Mouse (Mus musculus) CD8-positive naive resting alpha-beta T cell, adult 2 months (primary cell): Measurements from ENCODE around the gene Selplg.

Experiments
- DNase-seq, 2 experiments: peaks; one replicate each; pipeline ENCODE4 v3.0.0; 2022; ENCODE audit warnings: low read depth in 2 of 2, low spot score in 2 of 2

Selplg gene

DNA sequence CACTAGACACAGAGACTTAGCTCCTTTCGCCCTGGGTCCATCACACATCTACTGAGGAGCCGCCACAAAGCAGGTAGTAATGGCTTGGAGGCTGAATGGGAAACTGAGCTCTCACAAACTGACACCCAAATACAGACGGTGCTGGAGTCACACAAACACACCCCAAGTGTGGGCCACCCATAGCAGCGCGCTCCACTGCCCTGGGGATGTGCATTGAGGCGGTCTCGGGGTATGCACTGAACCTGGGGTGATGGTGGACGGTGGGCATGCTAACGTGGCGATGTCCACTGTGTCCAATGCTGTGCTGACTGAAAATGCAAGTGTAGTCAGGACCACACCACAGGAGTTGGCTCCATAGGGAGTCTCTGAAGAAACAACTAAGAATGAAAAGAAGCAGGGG, 22.7 kb upstream of the Selplg start:
- no peak for DNase-seq

DNA sequence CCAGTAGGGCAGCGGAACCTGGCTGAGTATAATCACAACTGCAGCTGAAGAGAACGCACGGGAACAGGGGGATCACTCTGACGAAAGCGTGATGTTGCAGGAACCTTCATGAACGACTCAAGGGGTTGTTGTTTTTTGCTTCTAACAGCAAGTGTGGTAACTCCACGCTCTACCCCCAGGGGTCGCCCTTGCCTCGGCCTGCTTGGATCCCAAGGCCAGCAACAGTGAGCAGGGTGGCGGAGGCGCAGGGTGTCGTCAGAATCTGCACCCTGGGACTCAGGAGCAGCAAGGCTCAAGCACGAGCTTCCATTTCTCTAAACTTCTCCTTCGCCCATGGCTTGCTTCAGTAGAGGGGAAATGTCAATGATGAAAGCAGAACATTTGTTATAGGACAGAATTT, 22.1 kb upstream of the Selplg start:
- peak; percentile 83 to 89 for DNase-seq

DNA sequence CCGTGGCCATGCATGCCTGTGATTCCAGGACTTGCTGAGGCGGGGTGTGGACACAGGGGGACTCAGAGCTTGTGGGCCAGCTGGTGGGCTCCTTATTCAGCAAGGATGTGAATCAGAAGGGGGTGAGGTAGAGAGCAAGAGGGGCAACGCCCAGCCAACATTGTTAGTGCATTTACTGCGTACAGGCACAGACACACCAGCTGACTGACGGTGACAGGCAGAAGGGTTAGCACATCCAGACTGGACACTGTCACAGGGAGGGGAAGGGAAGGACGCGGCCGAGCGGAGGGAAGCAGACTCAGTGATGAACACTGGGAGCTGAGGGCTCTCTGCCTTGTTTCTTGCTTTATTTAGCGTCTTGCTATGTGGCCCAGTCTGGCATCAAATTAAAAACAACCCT, 21.1 kb upstream of the Selplg start:
- DNase-seq, result no peak

DNA sequence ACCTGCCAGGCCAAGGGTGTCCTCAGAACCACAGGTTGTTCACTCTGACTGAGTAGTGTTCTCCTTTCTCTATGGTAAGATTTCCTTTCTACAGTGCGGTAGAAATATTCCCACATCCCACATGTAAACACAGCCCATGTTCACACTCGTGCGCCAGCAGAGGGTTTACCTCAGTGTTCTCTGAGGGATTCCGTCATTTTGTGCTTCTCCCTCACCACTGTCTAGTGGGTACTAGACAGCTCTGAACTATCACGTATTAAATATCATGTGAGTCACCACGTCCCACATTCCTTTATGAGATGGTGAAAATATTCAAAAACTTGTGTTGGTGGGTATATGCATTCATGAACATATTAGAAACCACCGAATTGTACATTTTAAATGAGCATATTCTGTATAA, 20.0 kb upstream of the Selplg start:
- no peak for DNase-seq

DNA sequence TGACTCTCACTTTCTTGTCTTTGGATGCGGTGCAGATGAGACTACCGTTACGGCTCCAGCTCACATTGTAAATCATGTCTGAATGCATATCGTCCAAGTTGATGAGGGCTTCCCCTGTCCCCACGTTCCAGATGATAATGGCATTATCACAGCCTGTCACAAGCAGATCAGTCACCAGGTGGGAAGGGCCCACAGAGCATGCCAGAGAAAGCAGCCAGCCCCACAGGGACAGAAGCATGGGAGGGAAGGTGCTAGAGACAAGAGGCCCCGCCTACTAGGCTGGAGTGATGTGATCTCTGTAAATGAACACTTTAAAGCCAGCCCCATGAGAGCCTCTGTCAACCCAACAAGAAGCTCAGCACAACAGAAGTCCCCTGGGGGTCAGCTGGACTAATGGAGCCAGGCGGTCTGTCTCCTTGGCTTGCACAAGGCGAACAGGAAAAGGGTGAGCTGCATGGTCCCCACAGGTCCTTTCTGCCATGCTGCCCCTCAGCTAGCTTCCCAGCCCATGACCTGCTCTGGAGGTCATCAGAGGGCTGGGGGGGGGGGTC, 18.3 kb upstream of the Selplg start:
- DNase-seq, result no peak

DNA sequence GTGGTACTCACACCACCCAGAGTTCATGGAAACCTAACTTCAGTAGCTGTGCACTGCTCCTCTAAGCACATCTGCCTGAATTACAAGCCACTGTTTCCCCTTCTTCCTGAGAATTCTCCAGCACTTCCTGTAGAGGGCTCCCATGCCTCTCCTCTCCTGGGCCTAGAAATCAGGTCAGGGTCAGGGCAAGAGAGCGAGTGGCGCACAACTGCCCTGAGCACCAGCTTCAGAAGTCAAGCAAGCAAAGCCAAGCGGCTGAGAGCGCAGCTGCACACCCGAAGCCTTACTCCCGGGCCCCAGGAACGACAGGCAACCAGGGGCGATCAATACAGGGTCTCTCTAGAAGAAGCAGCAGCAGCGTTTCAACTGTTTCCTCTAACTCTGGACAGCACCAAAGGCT, 15.2 kb upstream of the Selplg start:
- DNase-seq, result no peak

DNA sequence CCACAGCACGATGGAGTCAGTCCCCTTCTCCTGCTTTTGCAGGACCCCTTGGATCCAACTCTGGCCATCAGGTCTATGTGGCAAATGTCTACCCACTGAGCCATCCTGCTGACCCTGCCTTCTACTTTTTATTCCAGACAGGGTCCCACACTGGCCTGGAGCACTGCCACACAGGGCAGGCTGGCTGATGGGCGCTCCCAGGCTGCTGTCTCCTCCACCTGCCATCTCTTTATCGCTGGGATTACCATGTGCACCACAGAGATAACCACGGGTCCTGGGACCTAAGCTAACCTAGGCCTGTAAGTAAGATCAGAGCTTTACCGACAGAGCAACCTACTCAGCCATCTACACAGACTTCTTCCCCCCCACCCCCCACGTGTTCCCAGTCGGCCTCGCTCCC, 14.2 kb upstream of the Selplg start:
- DNase-seq, result no peak

DNA sequence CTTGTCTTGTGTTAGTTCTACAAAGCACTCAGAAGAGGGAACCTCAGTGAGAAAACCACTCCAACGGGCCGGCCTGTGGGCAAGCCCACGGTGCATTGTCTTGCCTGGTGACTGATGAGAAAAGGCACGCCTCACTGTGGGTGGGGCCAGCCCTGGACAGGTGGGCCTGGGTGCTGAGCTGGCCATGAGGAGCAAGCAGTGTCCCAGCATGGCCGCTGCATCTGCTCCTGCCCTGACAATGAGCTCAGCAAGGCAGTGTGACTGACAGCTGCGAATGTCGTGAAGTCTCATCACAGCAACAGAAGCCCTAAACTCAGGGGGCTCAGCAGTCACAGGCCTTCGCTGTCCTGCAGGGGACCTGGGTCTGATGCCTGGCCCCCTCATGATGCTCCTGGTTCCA, 13.2 kb upstream of the Selplg start:
- no peak for DNase-seq

DNA sequence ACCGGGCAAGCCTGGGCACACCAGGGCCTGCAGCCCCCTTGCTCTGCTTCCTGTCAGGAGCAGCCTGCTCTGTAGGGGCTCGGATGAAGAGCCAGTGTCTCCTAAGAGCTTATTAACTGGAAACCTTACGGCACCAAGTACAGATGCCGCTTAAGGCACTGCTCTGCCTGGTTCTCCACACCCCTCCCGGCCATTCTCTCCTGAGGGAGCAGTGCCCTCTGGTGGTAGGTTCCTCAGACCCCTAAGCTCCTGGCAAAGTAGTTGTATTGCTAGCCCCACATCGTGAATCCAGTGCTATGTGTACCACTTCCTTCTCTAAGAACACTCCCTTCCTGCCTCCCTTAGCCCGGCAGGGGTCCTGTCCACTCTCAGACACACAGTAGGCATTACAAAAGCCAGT, 12.3 kb upstream of the Selplg start:
- peak; percentile 88 to 94 for DNase-seq

DNA sequence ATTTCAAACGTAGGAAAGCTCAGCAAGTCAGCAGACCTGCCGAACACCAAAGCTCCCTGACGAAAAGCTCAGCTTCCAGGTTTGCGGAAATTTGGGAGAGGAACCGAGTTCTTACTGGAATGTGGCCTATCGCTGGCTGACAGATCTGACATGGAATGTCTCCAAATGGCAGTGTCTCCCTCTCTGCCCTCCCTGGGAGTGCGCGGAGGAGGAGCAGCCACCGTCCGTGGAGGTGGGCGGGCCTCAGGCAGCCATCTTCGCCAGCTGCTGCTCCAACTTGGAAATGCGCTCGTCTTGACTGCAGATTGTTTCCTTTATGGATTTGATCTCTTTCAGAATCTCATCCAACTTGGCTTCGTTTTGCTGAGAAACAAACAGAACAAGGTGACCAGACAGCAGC, 11.7 kb upstream of the Selplg start:
- no peak for DNase-seq

DNA sequence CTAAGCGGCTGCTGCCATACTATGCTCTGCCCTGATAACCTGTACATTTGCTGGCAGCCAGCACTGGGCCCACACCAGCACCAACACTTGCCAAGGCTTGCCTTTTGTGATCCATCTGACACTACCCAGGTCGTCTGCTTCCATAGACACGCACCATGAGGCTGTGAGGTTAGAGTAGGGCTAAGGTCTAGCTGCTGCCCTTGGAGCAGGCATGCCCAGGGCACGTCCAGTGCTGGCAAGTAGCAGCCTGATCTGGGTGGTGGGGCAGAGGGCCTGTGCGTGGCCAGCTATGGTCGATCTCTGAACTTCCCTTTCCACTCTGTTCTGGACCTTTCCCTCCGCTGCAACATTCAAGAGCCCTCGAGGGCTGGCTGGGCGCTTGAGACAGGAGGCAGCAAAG, 10.5 kb upstream of the Selplg start:
- DNase-seq, result no peak

DNA sequence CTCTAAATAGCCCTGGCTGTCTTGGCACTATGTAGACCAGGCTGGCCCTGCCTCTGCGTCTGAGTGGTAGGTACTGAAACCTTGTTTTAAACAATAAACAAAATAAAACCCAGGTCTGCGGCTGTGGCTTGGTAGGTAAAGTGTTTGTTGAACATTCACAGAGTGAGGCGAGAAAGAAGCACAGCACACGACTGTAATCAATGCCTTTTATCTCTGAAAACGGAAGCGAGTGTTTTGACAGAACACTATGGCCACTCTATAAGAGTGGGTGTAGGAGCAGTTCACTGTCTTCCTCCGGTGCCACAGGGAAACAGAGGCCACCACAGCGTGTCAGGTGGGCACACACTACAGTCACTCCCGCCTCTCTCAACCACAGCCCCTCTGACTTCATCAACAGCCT, 9.8 kb upstream of the Selplg start:
- peak; percentile 65 to 70 for DNase-seq

DNA sequence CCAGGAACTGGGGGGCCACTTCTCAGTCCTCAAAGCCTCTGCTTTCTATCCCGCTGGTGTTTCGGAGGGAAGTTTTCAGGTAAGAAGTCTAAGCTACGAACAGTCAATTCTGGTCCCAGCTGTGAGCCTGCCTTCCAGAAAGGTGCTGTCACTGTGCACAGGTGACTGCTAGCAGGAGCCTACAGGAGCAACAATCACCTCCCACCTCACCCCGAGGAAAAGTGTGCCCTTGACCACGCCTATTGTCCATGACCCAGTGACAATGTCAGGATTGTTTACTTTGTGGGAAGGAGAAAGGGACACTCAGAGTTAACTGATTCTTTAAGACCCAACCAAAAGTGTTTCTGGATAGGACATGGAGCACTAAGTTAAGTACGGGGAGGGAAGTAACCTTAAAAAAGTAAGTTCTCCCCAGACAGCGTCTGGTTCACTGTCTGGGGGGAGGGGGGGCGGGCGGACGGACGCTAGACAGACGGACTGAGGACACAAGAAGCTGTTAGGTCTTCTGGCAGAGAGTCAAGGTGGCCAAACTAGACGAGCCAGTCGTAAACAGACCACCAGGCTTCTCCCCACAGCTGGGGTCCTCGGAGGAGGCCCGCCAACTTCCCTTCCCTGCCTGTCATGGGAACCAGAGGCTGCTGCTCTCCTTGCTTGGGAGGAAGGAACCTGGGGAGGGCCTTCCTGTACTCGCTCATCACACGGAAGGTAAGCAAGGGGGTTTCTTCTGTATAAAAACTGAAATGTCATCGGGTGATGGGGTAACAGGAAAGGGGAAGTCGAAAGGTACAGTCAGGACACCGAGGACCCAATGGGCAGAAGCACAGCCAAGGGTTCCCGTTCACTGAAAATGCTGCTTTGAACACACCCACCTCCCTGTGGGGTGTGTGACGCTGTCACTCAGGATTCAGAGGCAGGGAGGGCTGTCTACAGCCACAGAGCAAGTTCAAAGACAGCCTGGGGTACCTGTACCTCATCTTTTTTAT, 9.1 kb upstream of the Selplg start:
- peak; percentile 61 to 62 for DNase-seq

DNA sequence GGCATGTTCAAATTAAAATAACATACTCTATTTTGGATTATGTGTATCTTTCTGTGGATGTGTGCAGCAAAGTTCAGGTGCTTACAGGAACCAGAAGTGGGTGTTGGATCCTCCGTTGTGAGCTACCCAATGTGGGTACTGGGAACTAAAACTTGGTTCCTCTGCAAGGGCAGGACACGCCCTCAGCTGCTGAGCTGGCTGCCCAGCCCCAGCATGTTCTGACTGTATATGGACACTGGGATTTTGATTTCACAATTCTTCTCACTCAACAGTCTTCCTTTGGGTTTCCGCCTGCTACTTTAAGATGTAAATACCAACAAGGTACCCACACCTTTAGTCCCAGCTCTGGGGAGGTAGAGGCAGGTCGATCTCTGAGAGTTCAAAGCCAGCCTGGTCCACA, 8.0 kb upstream of the Selplg start:
- no peak for DNase-seq

DNA sequence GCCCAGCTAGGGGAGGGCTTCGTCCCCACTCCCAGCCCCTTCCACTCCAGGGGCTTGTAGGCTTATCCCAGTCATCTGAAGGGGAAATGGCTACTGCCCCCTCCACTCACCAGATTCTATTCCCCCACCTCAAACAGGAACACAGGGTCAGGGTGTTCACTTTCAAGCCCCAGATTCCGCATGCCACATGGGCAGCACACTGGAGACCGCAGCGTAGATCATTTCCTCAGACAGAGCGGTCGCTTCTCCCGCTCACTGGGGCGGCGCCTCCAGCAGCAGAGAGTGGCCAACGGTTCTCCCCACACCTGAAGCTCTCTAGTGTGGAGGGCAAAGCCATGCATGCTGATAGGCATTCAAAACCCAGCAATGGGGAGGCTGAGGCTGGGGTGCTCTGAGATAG, 4.5 kb upstream of the Selplg start:
- no peak for DNase-seq

DNA sequence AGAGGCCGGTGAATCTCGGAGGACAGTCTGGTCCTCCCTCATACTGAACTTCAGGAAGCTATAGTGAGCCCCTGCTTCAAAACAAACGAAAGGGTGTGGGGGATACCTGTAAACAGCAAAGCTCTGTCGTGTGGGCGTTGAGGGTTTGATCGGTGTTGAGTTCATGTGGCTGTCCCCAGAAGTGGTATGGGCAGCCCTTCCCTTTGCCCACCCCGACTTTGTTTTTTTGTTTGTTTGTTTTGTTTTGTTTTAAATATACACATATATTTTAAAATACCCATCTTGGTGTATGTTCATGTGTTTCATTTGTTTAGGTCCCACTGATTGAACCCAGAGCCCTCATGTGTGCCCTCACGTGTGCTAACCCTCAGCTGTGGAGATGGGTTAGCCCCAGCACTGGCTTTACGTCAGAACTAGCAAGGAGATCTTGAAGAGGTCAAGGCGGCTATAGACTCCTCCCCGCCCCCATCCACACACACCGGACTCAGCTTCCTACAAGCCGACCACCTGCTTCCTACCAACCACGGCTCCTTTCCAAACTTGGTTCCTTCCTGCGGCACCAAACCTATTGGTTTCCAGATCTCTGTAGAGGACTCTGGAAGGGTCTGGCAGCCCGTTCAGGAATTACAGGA, 988 bp upstream of the Selplg start:
- DNase-seq, result no peak

DNA sequence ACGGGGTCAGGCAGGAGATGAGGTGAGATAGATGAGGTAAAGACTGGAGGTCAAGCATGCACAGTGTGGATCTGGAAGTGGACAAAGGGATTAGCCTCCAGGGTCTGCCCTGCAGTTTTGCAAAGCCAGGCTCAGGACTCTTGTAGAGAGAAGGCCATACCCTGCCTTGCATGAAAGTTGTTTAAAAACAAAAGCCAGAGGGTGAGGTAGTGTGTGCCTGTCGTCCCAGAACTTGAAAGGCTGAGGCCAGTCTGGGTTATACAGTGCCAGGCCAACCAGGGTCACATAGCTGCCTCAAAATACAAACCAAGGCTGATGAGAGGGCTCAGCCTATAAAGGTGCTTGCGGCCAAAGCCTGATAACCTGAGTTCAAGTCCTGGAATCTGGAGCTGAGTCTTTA, 703 bp downstream of the Selplg start:
- no peak for DNase-seq

DNA sequence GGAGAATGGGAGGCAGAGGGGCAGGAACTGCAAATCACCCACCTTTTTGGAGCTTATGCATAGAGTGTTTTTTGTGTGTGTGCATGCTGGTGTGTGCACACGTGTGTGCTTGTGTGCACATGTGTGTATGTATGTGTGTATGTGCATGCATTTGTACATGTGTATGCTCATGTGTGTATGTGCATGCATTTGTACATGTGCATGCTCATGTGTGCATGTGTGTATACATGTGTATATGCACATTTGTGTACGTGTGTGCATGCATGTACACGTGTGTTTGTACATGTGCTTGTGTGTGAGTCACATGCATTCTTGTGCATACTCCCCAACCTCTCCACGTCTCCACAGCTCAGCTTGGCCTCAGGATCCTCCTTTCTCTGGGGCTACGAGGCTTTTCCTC, 1.6 kb downstream of the Selplg start:
- DNase-seq, result no peak

DNA sequence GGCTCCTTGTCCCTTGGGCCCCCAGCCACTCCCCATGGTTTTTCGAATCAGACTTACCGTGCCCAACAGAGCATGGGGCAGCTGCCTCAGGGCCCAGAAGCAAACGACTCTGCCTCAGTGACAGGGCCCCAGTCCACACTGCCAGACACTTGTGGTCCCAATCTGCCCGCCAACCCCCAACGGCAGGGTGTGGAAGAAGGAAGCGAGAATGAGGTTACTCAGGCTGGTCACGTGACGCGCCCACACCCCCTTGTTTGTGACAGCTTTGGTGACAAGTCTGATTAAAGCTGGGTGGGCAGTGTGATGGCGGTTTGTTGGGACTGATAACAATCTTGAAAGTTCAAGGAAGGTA, 2.2 kb downstream of the Selplg start:
- DNase-seq, result peak; percentile 86 to 91

DNA sequence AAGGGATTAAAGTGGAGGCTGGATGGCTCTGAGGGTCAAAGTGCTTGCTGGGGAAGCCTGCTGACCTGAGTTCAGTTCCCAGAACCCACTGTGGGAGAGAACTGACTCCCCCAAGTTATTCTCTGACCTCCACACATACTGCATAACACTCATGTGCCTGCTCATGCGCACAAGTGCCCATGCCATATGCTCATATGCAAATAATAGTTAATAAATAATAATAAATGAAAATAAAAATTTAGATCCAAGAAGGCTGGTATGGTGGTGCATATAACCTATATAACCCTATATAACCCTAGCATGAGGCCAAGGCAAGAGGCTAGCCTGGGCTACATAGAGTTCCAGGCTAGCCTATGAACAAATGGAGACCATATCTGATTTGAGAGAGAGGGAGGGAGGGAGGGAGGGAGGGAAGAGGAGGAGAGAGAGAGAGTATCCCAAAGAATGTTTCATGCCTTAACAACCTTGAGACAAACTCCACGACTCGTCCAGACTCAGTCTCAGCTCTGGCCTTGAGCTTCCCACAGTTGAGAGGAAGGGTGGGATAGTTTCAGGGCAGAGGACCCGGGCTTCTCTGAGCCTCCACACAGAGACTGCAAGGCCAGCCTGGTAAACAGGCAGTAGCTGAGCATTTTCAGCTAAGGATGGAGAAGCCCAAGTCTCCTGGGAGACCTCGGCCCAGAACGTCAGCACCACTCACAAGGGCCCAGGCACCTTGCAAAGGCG, 2.7 kb downstream of the Selplg start:
- no peak for DNase-seq

DNA sequence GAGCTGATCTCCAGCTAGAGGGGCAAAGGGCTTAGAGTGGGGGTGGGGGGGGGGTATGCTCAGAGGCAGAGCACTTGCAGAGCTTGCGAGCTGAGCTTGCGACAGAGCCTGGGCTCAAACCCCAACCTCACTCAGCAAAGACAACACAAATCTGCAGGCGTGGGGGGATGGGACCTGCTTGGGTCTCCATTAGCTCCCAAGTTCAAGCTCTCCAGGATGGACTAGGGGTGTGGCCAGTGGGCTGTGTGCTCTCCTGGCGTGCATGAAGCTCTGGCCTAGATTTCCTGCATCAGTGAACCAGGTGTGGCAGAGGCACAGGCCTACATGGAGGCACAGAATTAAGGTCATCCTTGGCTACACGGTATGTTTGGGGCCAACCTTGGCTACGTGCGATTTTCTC, 4.0 kb downstream of the Selplg start:
- DNase-seq, result no peak

DNA sequence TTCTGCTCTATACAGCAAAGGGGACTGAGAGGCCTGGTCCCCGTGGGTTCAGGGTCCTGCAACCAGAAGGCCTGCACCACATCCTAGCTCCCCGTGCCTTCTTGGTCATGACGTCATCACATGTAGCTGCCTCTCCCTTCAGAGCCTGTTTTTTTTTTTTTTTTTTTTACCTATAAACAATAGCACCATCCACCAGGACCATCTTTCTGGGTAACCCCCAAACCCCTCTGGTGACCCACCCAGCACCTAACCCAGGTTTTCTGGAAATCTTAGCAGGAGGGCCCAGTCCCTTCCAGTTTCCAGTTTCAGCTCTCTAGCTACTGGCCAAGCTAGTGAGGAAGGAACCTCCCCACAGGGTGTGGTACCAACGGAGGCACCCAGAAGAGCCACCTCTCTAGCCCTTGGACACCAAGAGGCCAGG, 4.4 kb downstream of the Selplg start:
- no peak for DNase-seq
